Mouse (Mus musculus) bone marrow macrophage, adult 2 months (primary cell): Measurements from ENCODE around the gene Cfap54.

Source experiments
- CTCF ChIP-seq: IDR thresholded peaks from 2 replicates; pipeline ENCODE4 v1.5.1; 2012; ENCODE audit warnings: low read depth, mild to moderate bottlenecking, low read length, moderate library complexity
- POLR2A ChIP-seq: IDR thresholded peaks from 2 replicates; pipeline ENCODE4 v1.6.1; 2012; ENCODE audit warnings: mild to moderate bottlenecking, low read depth, low read length, borderline replicate concordance

DNA sequence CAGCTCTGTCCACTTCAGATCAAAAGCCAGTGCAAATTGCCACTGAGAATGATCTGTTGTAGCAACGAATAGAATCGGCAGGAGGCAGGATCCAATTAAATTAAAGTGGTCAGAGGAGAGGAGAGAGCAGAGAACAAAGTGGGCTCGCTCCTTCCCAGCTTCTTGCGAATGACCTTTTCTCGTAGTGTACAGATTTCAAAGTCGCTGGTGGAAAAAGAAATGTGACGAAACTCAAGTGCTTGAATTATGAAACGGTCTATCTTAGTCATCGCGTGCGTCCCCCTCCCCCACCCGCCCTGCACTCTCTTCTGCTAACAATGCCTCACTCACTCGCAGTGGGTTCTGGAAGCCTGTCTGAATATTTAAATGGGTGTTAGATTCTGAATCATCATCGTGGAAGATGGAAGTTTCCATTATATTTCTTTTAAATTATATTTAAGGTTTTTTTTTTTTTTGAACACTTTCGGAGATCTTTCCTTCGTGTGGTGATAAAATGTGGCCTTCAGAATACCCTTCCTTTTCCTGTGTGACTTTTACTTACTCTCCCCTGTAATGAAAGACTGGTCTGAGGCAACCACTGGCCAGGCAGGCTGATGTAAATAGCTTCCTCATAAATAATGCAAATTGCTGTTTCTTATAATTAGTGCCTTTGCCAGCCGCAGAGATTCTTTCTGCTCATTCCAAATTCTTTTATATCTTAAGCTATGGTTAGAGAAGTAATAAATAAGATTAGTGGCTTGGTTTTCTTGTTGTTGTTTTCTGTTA lies 2.0 kb upstream of the Cfap54 start:
- TF ChIP-seq CTCF (no peak), POLR2A (no peak)
